Mouse (Mus musculus) lung, embryonic 15.5 days (tissue): ENCODE measurements around the gene Glycam1. TPM values are rescaled to one million over a fixed set of nuclear protein-coding genes. Genes with fewer than 3 reads are reported as not detected.

Experiments
- ATAC-seq: fragments of 200-750 bp; cut with Nextera tagmentation; 2 replicates; pipeline ENCODE4 v1.8.0; 2017; ENCODE audit warnings: moderate number of reproducible peaks, borderline replicate concordance; ENCODE audit not compliant: low FRiP score, low TSS enrichment; ENCODE audit errors: extremely low read depth
- H3K27ac ChIP-seq: fragments of 300-500 bp; sonication (generic); 2 replicates; pipeline ENCODE4 v1.5.1; 2015; ENCODE audit warnings: moderate library complexity, mild to moderate bottlenecking, inconsistent platforms
- H3K27me3 ChIP-seq: fragments of 300-500 bp; sonication (generic); 2 replicates; pipeline ENCODE4 v1.6.1; 2015; ENCODE audit warnings: inconsistent platforms
- H3K36me3 ChIP-seq: fragments of 300-500 bp; sonication (generic); 2 replicates; pipeline ENCODE4 v1.6.1; 2015; ENCODE audit warnings: inconsistent platforms
- H3K4me1 ChIP-seq: fragments of 300-500 bp; sonication (generic); 2 replicates; pipeline ENCODE4 v1.6.1; 2015; ENCODE audit warnings: inconsistent platforms
- H3K4me2 ChIP-seq: fragments of 300-500 bp; sonication (generic); 2 replicates; pipeline ENCODE4 v1.6.1; 2015; ENCODE audit warnings: inconsistent platforms, mild to moderate bottlenecking, moderate library complexity
- H3K4me3 ChIP-seq: fragments of 300-500 bp; sonication (generic); 2 replicates; pipeline ENCODE4 v1.5.1; 2015; ENCODE audit warnings: mild to moderate bottlenecking, inconsistent platforms
- H3K9ac ChIP-seq: fragments of 300-500 bp; sonication (generic); 2 replicates; pipeline ENCODE4 v1.6.1; 2015; ENCODE audit warnings: inconsistent platforms
- H3K9me3 ChIP-seq: fragments of 300-500 bp; sonication (generic); 2 replicates; pipeline ENCODE4 v1.6.1; 2016; ENCODE audit warnings: inconsistent platforms
- WGBS: fragments of 180-500 bp; shearing (Covaris S2); methylation state at CpG from one replicate; pipeline ENCODE4 v1.1.7; 2015; 5-methylcytosine and 5-hydroxymethylcytosine counted together
- polyA plus RNA-seq: library from polyadenylated mRNA; unstranded; fragments of >200 nt; fragmentation: Nextera tagmentation; extraction: Ambion mirVana; gene quantifications from 2 replicates; pipeline ENCODE4 v1.2.1, GENCODE M21; 2015

Glycam1 gene
- polyA plus RNA-seq, 1 experiment from 2014 or later: not detected

DNA sequence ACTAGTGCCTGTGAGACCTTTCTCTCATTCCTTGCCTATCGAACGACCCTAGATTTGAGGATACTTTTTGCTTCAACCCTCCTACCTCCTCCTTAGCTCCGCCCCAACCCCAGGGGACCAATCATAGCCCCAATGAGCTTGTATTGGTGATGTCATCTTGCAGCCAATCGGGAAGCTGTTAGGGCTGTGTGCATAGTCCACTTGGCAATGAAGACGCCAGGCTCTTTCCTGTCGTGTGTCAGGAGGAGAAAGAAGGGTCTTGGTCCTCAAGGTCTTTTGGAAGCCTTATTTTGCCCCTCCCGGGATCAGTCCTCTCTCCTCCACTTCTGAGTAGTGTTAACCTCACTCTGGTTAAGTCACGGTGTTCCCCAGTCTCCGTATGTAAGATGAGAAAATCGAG, 50.8 kb downstream of the Glycam1 start:
- peaks cover 18% of the 10 kb centered on the region for H3K4me1 ChIP-seq
- no peak overlapping the region for H3K9ac ChIP-seq
- H3K27me3 ChIP-seq: peaks cover 17% of the 10 kb centered on the region; the same call in 1 of the 2 replicates
- peak overlapping the region; percentile 63 for H3K4me2 ChIP-seq
- no peaks in the 10 kb centered on the region for H3K9me3 ChIP-seq
- ATAC-seq: peak; percentile 95
- no peaks in the 10 kb centered on the region for H3K36me3 ChIP-seq
- peak overlapping the region; percentile 37 for H3K4me3 ChIP-seq
- 3% methylated on average over 10 of the region's 10 CpGs for WGBS
- H3K27ac ChIP-seq: peak overlapping the region; percentile 41; the same call in 1 of the 2 replicates

DNA sequence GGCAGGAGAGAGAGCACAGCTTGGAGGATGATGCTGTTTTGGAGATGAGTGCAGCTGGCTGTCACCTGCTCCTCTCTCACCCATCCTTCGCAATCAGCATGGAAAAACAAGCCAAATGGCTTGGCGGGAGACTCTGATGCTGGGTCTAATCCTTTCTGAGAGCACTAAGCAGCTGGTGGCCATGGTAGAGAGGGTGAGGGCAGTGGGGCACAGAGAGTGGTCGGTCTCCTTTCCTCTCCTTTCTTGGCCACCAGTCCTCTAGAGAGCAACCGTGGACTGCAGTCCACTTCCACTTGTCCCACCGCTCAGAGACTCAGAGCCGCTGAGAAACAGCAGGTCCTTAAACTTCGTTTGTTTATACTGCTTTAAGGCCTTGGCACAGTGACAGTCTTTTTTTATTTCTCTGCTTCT, 51.3 kb downstream of the Glycam1 start:
- Histone ChIP-seq H3K27me3 (peaks cover 17% of the 10 kb centered on the region; the same call in 1 of the 2 replicates), H3K36me3 (no peaks in the 10 kb centered on the region), H3K4me3 (peak overlapping the region; percentile 37), H3K9ac (peak overlapping the region; percentile 16; the same call in 1 of the 2 replicates), H3K4me2 (peak overlapping the region; percentile 63), H3K4me1 (peaks cover 18% of the 10 kb centered on the region), H3K27ac (peak overlapping the region; percentile 41; the same call in 1 of the 2 replicates), H3K9me3 (no peaks in the 10 kb centered on the region)
- ATAC-seq: peak; percentile 67; the same call in 1 of the 2 replicates
- WGBS: 6% methylated on average over 7 of the region's 7 CpGs

Other genes with a start within 250 kb of the Glycam1 start
- 7.7 and 9.0 TPM in 2 replicates for gene Zfp385a, start 225.0 kb downstream of the Glycam1 start, polyA plus RNA-seq
- gene Itga5, start 198.3 kb downstream of the Glycam1 start, polyA plus RNA-seq: 39.6 and 42.7 TPM in 2 replicates
- gene Gtsf1, start 134.6 kb downstream of the Glycam1 start, polyA plus RNA-seq: 0.22 and 0.24 TPM in 2 replicates
- gene Gtsf2, start 116.6 kb downstream of the Glycam1 start, polyA plus RNA-seq: not detected in 2 replicates
- 2.7 and 3.6 TPM in 2 replicates for gene Nckap1l, start 111.3 kb downstream of the Glycam1 start, polyA plus RNA-seq
- gene Pde1b, start 62.0 kb downstream of the Glycam1 start, polyA plus RNA-seq: 2.2 and 2.3 TPM in 2 replicates
- 8.0 and 8.9 TPM in 2 replicates for gene Ppp1r1a, start 27.1 kb downstream of the Glycam1 start, polyA plus RNA-seq
- not detected in 2 replicates for gene Mucl1, start 190.4 kb upstream of the Glycam1 start, polyA plus RNA-seq